Mouse (Mus musculus) left cerebral cortex, adult 9 months (tissue): ENCODE results near the gene Trim63.
A peak's percentile ranks its signal among the peaks of the same experiment; 100 is the strongest.
"Not testable (repeated sequence)": the region's sequence is repeated elsewhere in the genome, so short reads cannot be mapped to it uniquely, and the experiment has no call there.

ENCODE experiments used
- DNase-seq, 2 experiments: peaks; one replicate each; pipeline ENCODE4 v3.0.0; 2022; ENCODE audit warnings: low spot score in 2 of 2

Gene Trim63

DNA sequence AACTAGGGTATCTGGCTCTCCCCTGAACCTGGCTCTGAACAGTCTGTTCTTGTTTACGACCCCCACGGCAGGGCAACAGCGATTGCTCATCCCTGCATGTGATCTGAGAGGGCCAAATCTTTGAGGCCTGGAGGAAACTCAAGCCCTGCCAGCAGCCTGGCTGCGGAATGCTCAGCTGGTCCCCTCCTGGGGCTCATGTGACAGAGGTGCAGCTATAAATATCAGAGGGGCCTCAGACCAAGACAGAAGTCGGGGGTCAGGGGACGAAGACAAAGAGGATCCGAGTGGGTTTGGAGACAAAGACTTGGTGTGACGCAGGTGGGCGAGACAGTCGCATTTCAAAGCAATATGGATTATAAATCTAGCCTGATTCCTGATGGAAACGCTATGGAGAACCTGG, at the start of gene Trim63:
Gene Trim63 (plus strand): TSS at position 245 of the 400 bp plus-strand sequence.
- no peak for DNase-seq

DNA sequence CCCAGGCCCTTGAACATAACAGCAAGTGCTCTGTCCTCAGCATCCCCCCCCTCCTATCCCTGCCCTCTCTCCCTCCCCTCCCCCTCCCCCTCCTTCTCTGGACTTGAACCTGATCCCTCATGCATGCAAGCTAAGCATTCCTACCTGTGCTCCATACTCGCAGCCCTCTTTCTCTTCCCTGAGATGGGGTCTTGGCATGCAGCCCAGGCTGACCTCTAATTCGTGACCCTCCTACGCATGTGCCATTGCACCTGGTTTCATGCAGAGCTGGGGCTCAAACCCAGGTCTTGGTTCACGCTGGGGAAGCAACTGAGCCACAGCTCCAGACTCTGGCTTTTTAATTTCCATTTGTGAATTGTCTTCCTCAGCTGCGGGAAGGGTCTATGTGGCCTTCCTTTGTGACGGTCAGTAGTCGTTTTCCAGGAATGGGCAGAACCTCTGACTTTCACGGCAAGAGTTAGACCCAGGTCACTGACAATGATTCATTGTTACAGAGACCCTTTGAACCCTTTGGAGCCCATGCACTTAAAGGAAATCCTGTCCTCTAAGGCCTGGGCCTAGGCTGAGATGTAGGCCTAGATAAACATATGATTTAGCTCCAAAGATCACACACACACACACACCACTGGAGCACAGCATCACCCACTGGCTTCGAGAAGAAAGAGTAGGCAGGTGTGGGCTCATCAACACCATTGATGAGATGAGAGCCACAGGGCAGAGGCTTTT, 48.9 kb upstream of the Trim63 start:
- DNase-seq: no peak

DNA sequence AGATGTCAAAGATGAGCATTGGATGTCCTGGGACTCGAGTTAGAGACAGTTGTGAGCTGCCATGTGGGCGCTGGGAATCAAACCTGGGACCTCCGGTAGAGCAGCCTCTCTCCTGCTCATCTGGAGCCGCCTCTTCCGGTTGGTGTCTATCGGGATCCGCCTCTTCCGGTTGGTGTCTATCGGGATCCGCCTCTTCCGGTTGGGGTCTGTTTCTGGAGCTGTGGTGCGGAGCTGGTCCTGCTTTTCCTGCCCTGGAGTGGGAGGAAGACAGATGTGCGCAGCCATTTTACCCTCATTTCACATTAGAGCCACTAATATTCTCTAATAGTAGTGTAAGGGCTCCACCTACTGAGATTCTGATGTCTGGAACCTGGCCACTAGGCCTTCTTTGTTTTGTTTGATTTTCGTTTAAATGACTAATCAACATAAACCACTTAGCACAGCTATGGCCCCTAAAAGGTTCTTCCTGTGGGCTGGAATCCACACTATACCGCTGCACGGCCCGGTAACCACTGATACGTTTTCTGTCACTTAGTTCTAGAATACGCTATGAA, 46.7 kb upstream of the Trim63 start:
- no peak for DNase-seq

DNA sequence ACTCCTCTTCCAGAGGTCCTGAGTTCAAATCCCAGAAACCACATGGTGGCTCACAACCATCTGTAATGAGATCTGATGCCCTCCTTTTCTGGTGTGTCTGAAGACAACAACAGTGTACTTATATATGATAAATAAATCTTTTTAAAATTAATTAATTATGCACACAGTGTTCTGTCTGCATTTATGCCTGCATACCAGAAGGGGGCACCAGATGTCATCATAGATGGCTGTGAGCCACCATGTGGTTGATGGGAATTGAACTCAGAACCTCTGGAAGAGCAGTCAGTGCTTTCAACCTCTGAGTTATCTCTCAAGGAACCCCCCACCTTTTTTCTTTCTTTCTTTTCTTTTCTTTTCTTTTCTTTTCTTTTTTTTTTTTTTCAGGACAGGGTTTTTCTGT, 45.3 kb upstream of the Trim63 start:
- not testable (repeated sequence) for DNase-seq

DNA sequence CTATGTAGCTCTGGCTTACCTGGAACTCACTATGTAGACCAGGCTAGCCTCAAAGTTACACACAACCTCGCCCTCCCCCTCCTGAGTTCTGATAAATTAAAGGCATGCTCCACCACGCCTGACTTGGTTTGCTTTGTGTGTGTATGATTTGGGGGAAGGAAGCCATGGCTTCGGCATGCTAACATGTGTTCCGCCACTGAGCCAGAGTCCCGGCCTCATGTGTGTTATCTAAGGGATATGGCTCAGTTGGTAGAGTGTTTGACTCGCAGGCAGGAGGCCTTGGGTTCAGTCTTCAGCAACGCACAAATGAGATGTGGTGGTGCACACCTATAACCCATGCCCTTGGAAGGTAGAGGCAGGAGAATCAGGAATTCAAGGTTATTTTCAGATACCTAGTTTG, 42.9 kb upstream of the Trim63 start:
- no peak for DNase-seq

DNA sequence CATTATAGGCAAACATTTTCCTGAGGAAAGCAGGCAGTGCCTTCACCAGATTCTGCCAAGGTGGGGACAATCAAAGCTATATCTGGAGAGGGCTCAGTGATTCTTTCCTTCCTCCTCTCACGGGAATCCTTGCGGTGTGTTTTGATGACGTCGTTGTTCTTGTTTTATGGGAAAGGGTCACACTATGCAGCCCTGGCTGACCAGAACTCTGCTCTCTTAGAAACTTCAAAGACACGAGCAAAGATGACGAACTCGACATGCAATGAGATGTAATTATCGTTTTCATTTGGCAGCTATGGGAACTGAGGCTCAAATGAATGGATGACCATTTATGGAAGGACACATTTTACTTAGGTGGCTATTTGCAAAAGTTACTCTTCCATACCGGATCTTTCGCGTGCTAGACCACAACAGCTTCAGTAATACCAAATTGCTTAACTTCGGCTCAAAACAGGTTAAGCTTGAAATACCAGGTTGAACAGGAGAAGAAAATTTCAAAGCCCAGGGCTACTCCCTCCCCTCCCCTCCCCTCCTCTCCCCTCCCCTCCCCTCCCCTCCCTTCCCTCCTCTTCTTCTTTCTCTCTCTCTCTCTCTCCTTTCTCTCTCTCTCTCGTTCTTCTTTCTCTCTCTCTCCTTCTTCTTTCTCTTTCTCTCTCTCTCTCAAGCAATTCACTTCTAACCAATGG, 42.0 kb upstream of the Trim63 start:
- DNase-seq: no peak

- no peak for DNase-seq
Measured at GRCm38 (mm10) chr4:134273417-134274345, 41.2 kb upstream of the Trim63 start.

- DNase-seq: no peak
Measured at GRCm38 (mm10) chr4:134284942-134285341, 30.0 kb upstream of the Trim63 start.

DNA sequence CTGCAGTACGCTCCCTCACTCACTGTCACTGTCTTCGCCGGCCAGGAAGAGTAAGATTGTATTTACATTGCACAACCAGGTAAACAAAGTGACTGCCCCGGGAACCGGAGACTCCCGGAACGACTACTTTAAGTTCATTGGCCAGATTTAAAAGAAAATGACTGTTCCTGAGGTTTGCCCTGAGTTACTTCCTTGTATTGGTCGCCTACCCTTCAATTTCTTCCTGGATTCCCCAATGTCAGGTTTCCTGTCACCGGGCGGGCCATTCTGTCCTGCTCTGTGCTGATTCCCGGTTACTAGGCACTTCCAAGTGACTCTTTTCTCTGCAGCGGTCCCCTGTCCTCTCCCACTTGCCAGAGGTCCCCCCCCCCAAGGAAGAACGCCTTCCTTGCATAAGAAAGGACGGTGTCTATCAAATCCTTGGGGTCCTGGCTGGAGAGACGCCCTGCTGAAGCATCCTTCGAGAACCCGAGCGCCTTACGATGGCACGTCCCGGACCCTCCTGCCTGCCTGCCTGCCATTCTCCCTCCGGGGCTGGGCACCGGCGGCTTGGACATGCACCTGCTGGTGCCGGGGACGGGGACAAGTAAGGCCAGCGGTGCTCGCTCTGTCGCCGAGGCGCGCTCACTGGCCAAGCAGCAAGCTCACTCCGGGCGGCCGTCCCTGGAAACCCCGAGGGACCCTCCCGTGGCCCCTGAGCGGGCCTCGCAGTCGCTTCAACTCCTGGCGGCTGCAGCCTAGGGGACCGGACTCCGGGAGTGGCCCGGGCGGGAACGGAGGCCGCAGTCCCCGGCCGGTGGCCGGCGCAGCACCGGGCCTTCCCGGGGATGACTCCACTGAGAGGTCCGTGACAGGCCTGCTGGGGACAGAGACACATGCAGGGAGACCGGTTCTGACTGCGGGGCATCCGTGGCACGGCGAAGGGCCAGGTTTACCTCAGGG, 28.4 kb upstream of the Trim63 start:
- DNase-seq: no peak

- DNase-seq: peak; percentile 79 to 94
Measured at GRCm38 (mm10) chr4:134287168-134287564, 27.8 kb upstream of the Trim63 start.

- peak in 1 of 2 experiments; percentile 70 for DNase-seq
Measured at GRCm38 (mm10) chr4:134287575-134288025, 27.3 kb upstream of the Trim63 start, which contains the start of gene Pdik1l. Pdik1l (minus strand) TSS chr4:134287895.

DNA sequence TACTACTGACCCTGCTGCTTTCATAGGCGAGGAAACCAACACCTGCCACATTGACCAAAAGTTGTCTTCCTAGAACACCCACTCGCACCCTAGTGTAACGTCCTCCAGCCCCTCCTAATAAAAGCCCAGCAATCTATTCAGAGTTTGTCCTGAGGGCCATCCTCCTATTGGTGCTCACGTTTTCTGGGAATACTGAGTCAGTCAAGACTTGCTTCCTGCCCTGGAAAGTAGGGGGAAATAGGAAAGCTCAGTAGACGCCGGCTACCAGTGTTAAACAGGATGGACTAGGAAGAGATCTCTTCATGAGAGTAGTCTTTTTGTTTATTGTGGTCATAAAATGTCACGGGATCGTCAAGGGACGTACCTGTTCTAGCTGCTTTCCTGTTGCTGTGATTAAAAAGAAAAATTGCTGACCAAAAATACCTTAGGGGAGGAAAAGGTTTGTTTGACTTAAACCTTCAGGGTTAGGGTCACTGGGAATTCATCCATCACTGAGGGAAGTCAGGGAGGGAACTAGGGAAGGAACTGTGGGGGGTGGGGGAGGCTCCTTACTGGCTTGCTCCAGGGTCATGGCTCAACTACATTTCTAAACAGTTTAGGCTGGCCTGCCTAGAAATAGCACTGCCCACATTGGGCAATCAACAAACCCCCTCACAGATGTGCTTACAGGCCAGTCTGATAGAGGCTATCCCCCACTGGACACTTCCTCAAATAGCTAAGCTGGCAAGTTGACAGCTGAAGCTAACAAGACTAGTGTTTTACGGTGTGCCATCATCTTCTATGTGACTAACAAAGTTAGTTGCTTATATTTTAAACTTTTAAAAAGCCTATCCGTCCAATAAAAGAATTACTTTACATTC, 26.3 kb upstream of the Trim63 start:
- no peak for DNase-seq

GRCm38 (mm10) chr4:134292067-134292466, 22.9 kb upstream of the Trim63 start:
- peak in 1 of 2 experiments; percentile 63 for DNase-seq

- DNase-seq: no peak
Measured at GRCm38 (mm10) chr4:134293061-134293691, 21.7 kb upstream of the Trim63 start.

- no peak for DNase-seq
Measured at GRCm38 (mm10) chr4:134293692-134294163, 21.2 kb upstream of the Trim63 start.

GRCm38 (mm10) chr4:134296096-134296495, 18.8 kb upstream of the Trim63 start:
- DNase-seq: not testable (repeated sequence)

- no peak for DNase-seq
Measured at GRCm38 (mm10) chr4:134296523-134296922, 18.4 kb upstream of the Trim63 start.

DNA sequence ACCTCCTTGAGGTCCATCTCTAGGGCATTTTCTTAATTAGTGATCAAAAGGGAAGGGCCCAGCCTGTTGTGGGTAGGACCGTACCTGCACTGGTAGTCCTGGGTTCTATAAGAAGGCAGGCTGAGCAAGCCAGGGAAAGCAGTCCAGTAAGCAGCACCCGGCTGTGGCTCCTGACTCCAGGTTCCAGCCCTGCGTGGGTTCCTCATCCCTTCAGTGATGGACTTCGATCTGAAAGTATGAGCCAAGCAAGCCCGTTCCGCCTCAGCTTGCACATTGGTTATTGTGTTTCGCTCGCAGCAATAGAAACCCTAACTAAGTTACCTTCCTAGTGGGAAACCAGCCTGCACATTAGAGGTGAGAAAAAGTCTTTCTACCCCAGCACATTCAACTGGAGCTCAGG, 17.6 kb upstream of the Trim63 start:
- DNase-seq: no peak
